Mouse (Mus musculus): ENCODE measurements around the gene Mamdc2.

DNA sequence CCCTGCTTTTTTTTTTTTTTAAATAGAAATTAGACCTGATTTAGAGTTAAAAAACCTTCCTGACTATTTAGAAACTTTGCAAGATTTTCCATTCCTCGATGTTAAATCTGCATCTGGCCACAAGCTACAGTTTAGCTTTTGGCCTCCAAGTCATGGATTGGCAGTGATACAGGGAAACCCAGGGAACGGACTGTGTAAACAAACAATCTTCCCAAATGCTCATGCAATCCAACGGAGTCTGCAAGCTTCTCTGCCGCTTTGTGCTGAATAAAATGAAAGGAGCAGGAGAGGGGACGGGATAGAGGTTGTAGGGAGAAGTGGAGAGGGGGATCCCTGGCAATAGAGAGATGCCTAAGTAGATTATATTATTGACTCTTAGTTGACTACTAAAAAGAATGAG is 47.8 kb downstream of the Mamdc2 start:
- TF ChIP-seq POLR2A (IDR thresholded peaks at IDR 0.05; ENCODE audit: borderline replicate concordance, extremely low read depth, insufficient read depth, insufficient read length, poor library complexity, severe bottlenecking) (no peak), CTCF (IDR thresholded peaks at IDR 0.05; ENCODE audit: borderline replicate concordance, extremely low read depth, insufficient read depth, insufficient read length) (no peak)

All from brain, embryonic 14.5 days (tissue).